Mouse (Mus musculus) lung, embryonic 14.5 days (tissue): ENCODE measurements at regions not wholly inside any gene's neighbourhood (a gene's known extent, or its start where the extent isn't known, plus 50 kb on each side); places are given as distances from the start of the nearest gene placed in this dataset.
A peak's percentile ranks its signal among the peaks of the same experiment; 100 is the strongest.
"Not testable (repeated sequence)": the region's sequence is repeated elsewhere in the genome, so short reads cannot be mapped to it uniquely, and the experiment has no call there.

Source experiments
- ATAC-seq: fragments of 200-750 bp; cut with Nextera tagmentation; 2 replicates; pipeline ENCODE4 v1.8.0; 2017; ENCODE audit warnings: mild to moderate bottlenecking, moderate TSS enrichment, moderate library complexity; ENCODE audit not compliant: insufficient read depth
- DNase-seq: peaks from one replicate; pipeline ENCODE4 v3.0.0-alpha.2; 2015
- H3K27ac ChIP-seq: fragments of 300-500 bp; sonication (generic); 2 replicates; pipeline ENCODE4 v1.5.1; 2014; ENCODE audit warnings: low read depth, mild to moderate bottlenecking, moderate library complexity
- H3K27me3 ChIP-seq: fragments of 300-500 bp; sonication (generic); 2 replicates; pipeline ENCODE4 v1.6.1; 2014; ENCODE audit warnings: low read length, control low read depth; ENCODE audit not compliant: insufficient read depth
- H3K36me3 ChIP-seq: fragments of 300-500 bp; sonication (generic); 2 replicates; pipeline ENCODE4 v1.6.1; 2014; ENCODE audit warnings: control low read depth; ENCODE audit not compliant: insufficient read depth
- H3K4me1 ChIP-seq: fragments of 300-500 bp; sonication (generic); 2 replicates; pipeline ENCODE4 v1.6.1; 2014; ENCODE audit warnings: antibody characterized with exemption, control low read depth; ENCODE audit not compliant: insufficient read depth
- H3K4me2 ChIP-seq: fragments of 300-500 bp; sonication (generic); 2 replicates; pipeline ENCODE4 v1.6.1; 2014; ENCODE audit warnings: mild to moderate bottlenecking
- H3K4me3 ChIP-seq: fragments of 300-500 bp; sonication (generic); 2 replicates; pipeline ENCODE4 v1.5.1; 2014; ENCODE audit warnings: low read depth, low read length
- H3K9ac ChIP-seq: fragments of 300-500 bp; sonication (generic); 2 replicates; pipeline ENCODE4 v1.6.1; 2014
- H3K9me3 ChIP-seq: fragments of 300-500 bp; sonication (generic); 2 replicates; pipeline ENCODE4 v1.6.1; 2016; ENCODE audit warnings: low read depth, low read length, control low read depth
- CTCF ChIP-seq: IDR thresholded peaks from 2 replicates; pipeline ENCODE4 v1.5.1; 2016; ENCODE audit warnings: antibody characterized with exemption, low read depth
- WGBS: fragments of 180-500 bp; shearing (Covaris S2); extraction: QIAGEN DNeasy Blood & Tissue Kit; methylation state at CpG from one replicate; pipeline ENCODE4 v1.1.7; 2014; 5-methylcytosine and 5-hydroxymethylcytosine counted together

GRCm38 (mm10) chr2:96063571-96063970, 254.4 kb upstream of the Lrrc4c start:
- no peak for TF ChIP-seq CTCF
- Histone ChIP-seq H3K36me3 (no peaks in the 10 kb centered on the region), H3K4me3 (no peak overlapping the region), H3K9ac (no peak overlapping the region), H3K4me1 (no peaks in the 10 kb centered on the region), H3K27ac (no peak overlapping the region), H3K9me3 (no peaks in the 10 kb centered on the region), H3K4me2 (no peak overlapping the region), H3K27me3 (no peaks in the 10 kb centered on the region)
- 40% methylated on average over 3 of the region's 3 CpGs for WGBS
- DNase-seq (no peak), ATAC-seq (no peak)

DNA sequence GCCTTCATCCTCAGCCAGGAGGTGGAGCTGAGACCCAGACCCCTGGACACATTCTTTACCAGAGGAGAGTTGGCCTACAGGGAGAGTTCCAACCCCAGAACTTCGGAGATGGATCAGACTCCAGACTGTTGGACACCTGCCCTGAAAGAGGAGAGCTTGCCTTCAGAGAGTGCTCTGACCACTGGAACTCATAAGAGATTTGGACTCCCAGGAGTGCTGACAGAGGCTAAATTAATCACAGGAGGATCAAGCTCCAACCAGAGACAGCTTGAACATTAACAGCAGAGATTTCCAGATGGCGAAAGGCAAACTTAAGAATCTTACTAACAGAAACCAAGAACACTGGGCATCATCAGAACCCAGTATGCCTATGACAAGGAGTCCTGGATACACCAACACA, 209.5 kb upstream of the Lrrc4c start:
- H3K36me3 ChIP-seq, H3K27me3 ChIP-seq, H3K9me3 ChIP-seq, ATAC-seq, H3K27ac ChIP-seq, H3K4me2 ChIP-seq, H3K4me1 ChIP-seq, DNase-seq, H3K9ac ChIP-seq, H3K4me3 ChIP-seq: not testable (repeated sequence)
- 73% methylated on average over 2 of the region's 2 CpGs for WGBS

DNA sequence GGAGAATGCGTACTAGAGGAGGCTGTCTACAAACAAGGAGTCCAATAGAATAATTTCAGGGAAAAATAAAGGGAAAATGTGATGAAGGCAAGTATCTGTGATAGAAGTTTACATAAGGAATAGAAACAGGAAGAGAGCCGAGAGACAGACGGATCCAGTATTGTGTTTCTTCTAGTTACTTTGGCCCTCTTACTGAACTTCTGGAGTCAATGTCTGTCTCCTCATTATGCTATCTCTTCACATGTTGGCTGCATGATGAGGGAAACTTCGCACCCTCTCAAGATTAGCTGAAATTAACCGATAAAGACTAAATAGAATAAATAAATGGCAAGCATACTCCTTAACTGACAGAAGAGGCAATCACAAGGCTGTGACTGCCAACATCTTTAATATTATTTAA, 197.9 kb upstream of the Lrrc4c start:
- DNase-seq (peak; percentile 62), ATAC-seq (peak; percentile 80; the same call in 1 of the 2 replicates)
- Histone ChIP-seq H3K9ac (no peak overlapping the region), H3K27me3 (no peaks in the 10 kb centered on the region), H3K4me3 (no peak overlapping the region), H3K4me2 (no peak overlapping the region), H3K27ac (no peak overlapping the region), H3K4me1 (no peaks in the 10 kb centered on the region), H3K36me3 (no peaks in the 10 kb centered on the region), H3K9me3 (no peaks in the 10 kb centered on the region)
- WGBS: 46% methylated on average over 5 of the region's 5 CpGs
- TF ChIP-seq CTCF: no peak

DNA sequence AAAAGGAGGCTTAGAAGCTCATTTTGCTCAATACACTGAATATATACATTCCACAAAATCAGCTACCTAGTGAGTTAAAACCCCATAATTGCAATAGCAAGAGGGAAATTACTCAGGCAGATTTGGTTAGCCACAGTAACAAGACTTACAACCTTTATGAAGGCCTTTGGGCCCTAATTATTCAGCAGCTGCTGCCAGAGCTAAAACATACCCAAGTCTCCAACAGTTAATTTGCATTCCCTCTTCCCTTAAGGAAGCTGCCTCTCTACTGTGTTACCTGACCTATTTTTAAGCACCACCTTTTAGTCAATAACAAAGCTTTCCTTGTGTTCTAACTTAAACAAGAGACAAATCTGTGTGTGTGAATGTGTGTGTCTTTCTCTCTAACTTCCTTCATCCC, 179.4 kb upstream of the Lrrc4c start:
- Histone ChIP-seq H3K4me2 (no peak overlapping the region), H3K36me3 (no peaks in the 10 kb centered on the region), H3K9ac (no peak overlapping the region), H3K4me3 (no peak overlapping the region), H3K4me1 (no peaks in the 10 kb centered on the region), H3K27ac (no peak overlapping the region), H3K27me3 (no peaks in the 10 kb centered on the region), H3K9me3 (no peaks in the 10 kb centered on the region)
- no peak for ATAC-seq
- DNase-seq: no peak
- TF ChIP-seq CTCF: no peak

GRCm38 (mm10) chr2:96155295-96155694, 162.7 kb upstream of the Lrrc4c start:
- no peak for TF ChIP-seq CTCF
- H3K36me3 ChIP-seq: no peaks in the 10 kb centered on the region
- no peaks in the 10 kb centered on the region for H3K4me1 ChIP-seq
- DNase-seq: no peak
- H3K4me3 ChIP-seq: no peak overlapping the region
- no peak overlapping the region for H3K27ac ChIP-seq
- no peak overlapping the region for H3K4me2 ChIP-seq
- no peak overlapping the region for H3K9ac ChIP-seq
- 80% methylated on average over 2 of the region's 2 CpGs for WGBS
- no peaks in the 10 kb centered on the region for H3K9me3 ChIP-seq
- ATAC-seq: no peak
- H3K27me3 ChIP-seq: no peaks in the 10 kb centered on the region

GRCm38 (mm10) chr2:96166624-96167023, 151.3 kb upstream of the Lrrc4c start:
- ATAC-seq: no peak; the same call in 1 of the 2 replicates
- no peak for TF ChIP-seq CTCF
- no peaks in the 10 kb centered on the region for H3K4me1 ChIP-seq

More at GRCm38 (mm10) chr2:96166624-96167023, 151.3 kb upstream of the Lrrc4c start:
- Histone ChIP-seq H3K27me3 (no peaks in the 10 kb centered on the region), H3K27ac (no peak overlapping the region), H3K9me3 (no peaks in the 10 kb centered on the region), H3K36me3 (no peaks in the 10 kb centered on the region), H3K9ac (no peak overlapping the region), H3K4me2 (no peak overlapping the region), H3K4me3 (no peak overlapping the region)
- peak; percentile 58 for DNase-seq
- 51% methylated on average over 4 of the region's 4 CpGs for WGBS
